Mouse (Mus musculus): ENCODE measurements around the gene Rsph6a. TPM values are rescaled to one million over a fixed set of nuclear protein-coding genes. Genes with fewer than 3 reads are reported as not detected.

Rsph6a gene
- total and polyA plus RNA-seq, 2 experiments from 2014 or later = 0.44 TPM; not detected in 1

DNA sequence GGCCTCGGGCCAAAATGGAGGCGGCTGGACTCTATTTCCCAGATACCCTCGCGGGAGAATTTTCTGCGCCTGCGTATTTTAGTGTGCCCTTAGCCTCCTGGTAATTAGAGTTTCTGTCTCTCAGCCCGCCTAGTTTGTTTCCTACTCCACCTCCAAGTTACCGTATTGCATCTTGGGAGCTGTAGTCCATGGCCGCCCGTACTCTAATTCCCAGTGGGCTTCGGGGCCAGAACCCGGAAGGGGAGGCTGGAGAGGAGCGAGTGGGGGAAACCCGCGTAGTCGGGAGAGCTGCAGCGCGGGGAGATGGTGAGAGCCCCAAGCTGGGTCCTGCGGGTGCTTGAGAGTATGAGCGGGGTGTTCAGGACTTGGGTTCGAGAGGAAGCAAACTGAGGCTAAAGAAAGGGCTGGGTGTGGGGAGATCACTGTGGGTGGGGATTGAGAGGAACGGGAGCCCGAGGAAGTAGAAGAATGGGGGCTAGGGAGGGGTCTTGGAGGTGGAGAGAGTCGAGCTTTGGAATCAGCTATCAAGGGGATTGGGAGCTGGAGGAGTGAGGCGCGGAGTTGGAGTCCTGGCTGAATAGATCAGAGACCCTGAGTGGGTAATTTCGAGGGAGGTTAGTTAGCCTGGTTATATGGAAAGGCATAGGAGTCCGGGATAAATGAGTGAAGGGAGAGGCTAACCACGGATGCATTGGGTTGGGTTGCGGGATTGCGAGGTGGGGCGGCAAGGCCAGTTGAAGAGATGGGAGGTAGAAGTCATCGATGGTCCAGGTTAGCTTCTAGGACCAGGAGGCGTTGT is 65.3 kb downstream of the Rsph6a start, which contains the start of gene Fbxo46:
Gene Fbxo46, plus strand, starts transcription at position 229 of the 799 bp plus-strand sequence.
- peak within 1 kb of the TSS; percentile 74 for H3K4me3 ChIP-seq (ENCODE audit: low read length)
- H3K4me2 ChIP-seq (ENCODE audit: low read depth, low read length) = peak within 1 kb of the TSS; percentile 76
- H3K4me1 ChIP-seq (ENCODE audit: insufficient read depth, low read length) = peaks cover 16% of the 10 kb centered on the region
- peak within 1 kb of the TSS; percentile 82 for H3K9ac ChIP-seq (replicated peaks; ENCODE audit: low read length)
- 3% methylated on average over 34 of the region's 34 CpGs for WGBS
- DNase-seq (ENCODE audit: low spot score) = peak; percentile 99
- peak; percentile 94 for ATAC-seq
- no peak; the same call in 1 of the 2 replicates for TF ChIP-seq CTCF (IDR thresholded peaks at IDR 0.05; ENCODE audit: low read depth)
- no peaks in the 10 kb centered on the region for H3K27me3 ChIP-seq (ENCODE audit: insufficient read depth, low read length)
- no peaks in the 10 kb centered on the region for H3K9me3 ChIP-seq (ENCODE audit: low read length)
- peak within 1 kb of the TSS; percentile 62 for H3K27ac ChIP-seq
- no peaks in the 10 kb centered on the region for H3K36me3 ChIP-seq (ENCODE audit: insufficient read depth, low read length)

DNA sequence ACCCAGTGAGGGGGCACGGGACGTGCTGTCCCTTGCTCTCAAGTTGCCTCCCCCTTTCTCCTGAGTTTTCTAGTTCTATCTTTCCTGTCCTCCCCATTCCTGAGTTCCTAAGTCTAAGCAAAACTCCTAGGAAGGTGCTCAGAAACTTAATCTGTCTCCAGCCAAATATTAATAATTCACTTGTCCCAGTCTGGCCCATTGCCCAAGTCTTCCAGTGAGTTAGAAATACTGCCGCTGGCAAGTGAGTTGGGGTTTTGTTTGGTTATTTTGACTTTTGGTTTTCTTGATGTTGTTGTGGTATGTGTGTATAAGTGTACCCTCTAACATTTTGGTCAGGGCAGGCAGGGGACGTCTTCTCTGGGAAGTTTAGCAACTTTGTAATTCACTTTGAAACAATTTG is 67.2 kb downstream of the Rsph6a start:
- Histone ChIP-seq H3K4me2 (ENCODE audit: low read depth, low read length) (no peak overlapping the region), H3K4me1 (ENCODE audit: insufficient read depth, low read length) (peaks cover 16% of the 10 kb centered on the region), H3K9me3 (ENCODE audit: low read length) (no peaks in the 10 kb centered on the region), H3K27ac (no peak overlapping the region), H3K36me3 (ENCODE audit: insufficient read depth, low read length) (no peaks in the 10 kb centered on the region), H3K4me3 (ENCODE audit: low read length) (no peak overlapping the region), H3K9ac (replicated peaks; ENCODE audit: low read length) (no peak overlapping the region), H3K27me3 (ENCODE audit: insufficient read depth, low read length) (no peaks in the 10 kb centered on the region)
- 82% methylated on average over 4 of the region's 4 CpGs for WGBS
- no peak for DNase-seq (ENCODE audit: low spot score)
- no peak for TF ChIP-seq CTCF (IDR thresholded peaks at IDR 0.05; ENCODE audit: low read depth)
- ATAC-seq = no peak

Small RNAs within 50 kb of the gene (microRNA-seq; reads per million reads assigned to microRNA genes)
- 0 to 0.72 reads per million in 2 experiments for gene Mir3100

Other genes with a start within 250 kb of the Rsph6a start
- not detected in 2 replicates for gene Psg17, start 233.1 kb upstream of the Rsph6a start, total RNA-seq (2014; rRNA removed)
- not detected in 2 replicates for gene Psg17, start 233.1 kb upstream of the Rsph6a start, polyA plus RNA-seq (2015; fragmentation: Nextera tagmentation; extraction: Ambion mirVana)
- 1.1 and 1.5 TPM in 2 replicates for gene Mill2, start 214.7 kb upstream of the Rsph6a start, total RNA-seq (2014; rRNA removed)
- 0.72 and 0.79 TPM in 2 replicates for gene Mill2, start 214.7 kb upstream of the Rsph6a start, polyA plus RNA-seq (2015; fragmentation: Nextera tagmentation; extraction: Ambion mirVana)
- 29.7 and 30.2 TPM in 2 replicates for gene Pglyrp1, start 183.4 kb upstream of the Rsph6a start, total RNA-seq (2014; rRNA removed)
- gene Pglyrp1, start 183.4 kb upstream of the Rsph6a start, polyA plus RNA-seq (2015; fragmentation: Nextera tagmentation; extraction: Ambion mirVana) = 29.1 and 30.0 TPM in 2 replicates
- 22.0 and 31.5 TPM in 2 replicates for gene Ccdc61, start 144.3 kb upstream of the Rsph6a start, total RNA-seq (2014; rRNA removed)
- gene Ccdc61, start 144.3 kb upstream of the Rsph6a start, polyA plus RNA-seq (2015; fragmentation: Nextera tagmentation; extraction: Ambion mirVana) = 32.9 and 35.2 TPM in 2 replicates
- 18.3 and 19.8 TPM in 2 replicates for gene Nova2, start 128.8 kb upstream of the Rsph6a start, total RNA-seq (2014; rRNA removed)
- gene Nova2, start 128.8 kb upstream of the Rsph6a start, polyA plus RNA-seq (2015; fragmentation: Nextera tagmentation; extraction: Ambion mirVana) = 9.2 and 9.7 TPM in 2 replicates
- gene Nanos2, start 67.3 kb upstream of the Rsph6a start, total RNA-seq (2014; rRNA removed) = 1.3 and 2.6 TPM in 2 replicates
- 1.6 TPM in 2 replicates for gene Nanos2, start 67.3 kb upstream of the Rsph6a start, polyA plus RNA-seq (2015; fragmentation: Nextera tagmentation; extraction: Ambion mirVana)
- 22.5 and 26.1 TPM in 2 replicates for gene Mypop, start 63.4 kb upstream of the Rsph6a start, total RNA-seq (2014; rRNA removed)
- gene Mypop, start 63.4 kb upstream of the Rsph6a start, polyA plus RNA-seq (2015; fragmentation: Nextera tagmentation; extraction: Ambion mirVana) = 5.6 and 6.0 TPM in 2 replicates
- 128 and 140 TPM in 2 replicates for gene Irf2bp1, start 50.6 kb upstream of the Rsph6a start, total RNA-seq (2014; rRNA removed)
- gene Irf2bp1, start 50.6 kb upstream of the Rsph6a start, polyA plus RNA-seq (2015; fragmentation: Nextera tagmentation; extraction: Ambion mirVana) = 20.0 and 22.4 TPM in 2 replicates
- not detected in 2 replicates for gene Foxa3, start 31.2 kb upstream of the Rsph6a start, total RNA-seq (2014; rRNA removed)
- not detected in 2 replicates for gene Foxa3, start 31.2 kb upstream of the Rsph6a start, polyA plus RNA-seq (2015; fragmentation: Nextera tagmentation; extraction: Ambion mirVana)
- 85.4 and 88.0 TPM in 2 replicates for gene Sympk, start 30.3 kb upstream of the Rsph6a start, total RNA-seq (2014; rRNA removed)
- 19.2 TPM in 2 replicates for gene Sympk, start 30.3 kb upstream of the Rsph6a start, polyA plus RNA-seq (2015; fragmentation: Nextera tagmentation; extraction: Ambion mirVana)
- 145 and 151 TPM in 2 replicates for gene Dmwd, start 21.5 kb downstream of the Rsph6a start, total RNA-seq (2014; rRNA removed)
- gene Dmwd, start 21.5 kb downstream of the Rsph6a start, polyA plus RNA-seq (2015; fragmentation: Nextera tagmentation; extraction: Ambion mirVana) = 28.9 and 30.9 TPM in 2 replicates
- gene Dmpk, start 29.2 kb downstream of the Rsph6a start, total RNA-seq (2014; rRNA removed) = 19.5 and 27.8 TPM in 2 replicates
- gene Dmpk, start 29.2 kb downstream of the Rsph6a start, polyA plus RNA-seq (2015; fragmentation: Nextera tagmentation; extraction: Ambion mirVana) = 4.8 and 5.6 TPM in 2 replicates
- 10.3 and 12.1 TPM in 2 replicates for gene Six5, start 39.9 kb downstream of the Rsph6a start, total RNA-seq (2014; rRNA removed)
- 1.4 and 1.5 TPM in 2 replicates for gene Six5, start 39.9 kb downstream of the Rsph6a start, polyA plus RNA-seq (2015; fragmentation: Nextera tagmentation; extraction: Ambion mirVana)
- gene Gm4969, start 63.7 kb downstream of the Rsph6a start, total RNA-seq (2014; rRNA removed) = 4.6 and 6.3 TPM in 2 replicates
- gene Gm4969, start 63.7 kb downstream of the Rsph6a start, polyA plus RNA-seq (2015; fragmentation: Nextera tagmentation; extraction: Ambion mirVana) = 7.7 and 7.9 TPM in 2 replicates
- 19.6 and 23.8 TPM in 2 replicates for gene Fbxo46, start 65.2 kb downstream of the Rsph6a start, total RNA-seq (2014; rRNA removed)
- gene Fbxo46, start 65.2 kb downstream of the Rsph6a start, polyA plus RNA-seq (2015; fragmentation: Nextera tagmentation; extraction: Ambion mirVana) = 7.7 and 9.0 TPM in 2 replicates
- 17.3 and 18.3 TPM in 2 replicates for gene Qpctl, start 94.6 kb downstream of the Rsph6a start, total RNA-seq (2014; rRNA removed)
- gene Qpctl, start 94.6 kb downstream of the Rsph6a start, polyA plus RNA-seq (2015; fragmentation: Nextera tagmentation; extraction: Ambion mirVana) = 24.7 and 25.5 TPM in 2 replicates
- 34.1 and 42.9 TPM in 2 replicates for gene Snrpd2, start 95.0 kb downstream of the Rsph6a start, total RNA-seq (2014; rRNA removed)
- gene Snrpd2, start 95.0 kb downstream of the Rsph6a start, polyA plus RNA-seq (2015; fragmentation: Nextera tagmentation; extraction: Ambion mirVana) = 114 and 118 TPM in 2 replicates
- 2.0 and 3.0 TPM in 2 replicates for gene Gipr, start 111.4 kb downstream of the Rsph6a start, total RNA-seq (2014; rRNA removed)
- 0.85 and 1.3 TPM in 2 replicates for gene Gipr, start 111.4 kb downstream of the Rsph6a start, polyA plus RNA-seq (2015; fragmentation: Nextera tagmentation; extraction: Ambion mirVana)
- gene Eml2, start 121.7 kb downstream of the Rsph6a start, total RNA-seq (2014; rRNA removed) = 88.2 and 103 TPM in 2 replicates
- gene Eml2, start 121.7 kb downstream of the Rsph6a start, polyA plus RNA-seq (2015; fragmentation: Nextera tagmentation; extraction: Ambion mirVana) = 15.0 and 18.9 TPM in 2 replicates
- gene Gpr4, start 157.8 kb downstream of the Rsph6a start, total RNA-seq (2014; rRNA removed) = 3.8 and 4.5 TPM in 2 replicates
- 4.1 and 4.4 TPM in 2 replicates for gene Gpr4, start 157.8 kb downstream of the Rsph6a start, polyA plus RNA-seq (2015; fragmentation: Nextera tagmentation; extraction: Ambion mirVana)
- 44.2 and 47.7 TPM in 2 replicates for gene Opa3, start 173.6 kb downstream of the Rsph6a start, total RNA-seq (2014; rRNA removed)
- gene Opa3, start 173.6 kb downstream of the Rsph6a start, polyA plus RNA-seq (2015; fragmentation: Nextera tagmentation; extraction: Ambion mirVana) = 34.6 and 37.1 TPM in 2 replicates
- gene Vasp, start 217.1 kb downstream of the Rsph6a start, total RNA-seq (2014; rRNA removed) = 62.6 and 68.3 TPM in 2 replicates
- gene Vasp, start 217.1 kb downstream of the Rsph6a start, polyA plus RNA-seq (2015; fragmentation: Nextera tagmentation; extraction: Ambion mirVana) = 35.5 and 37.0 TPM in 2 replicates
- gene Ppm1n, start 225.4 kb downstream of the Rsph6a start, total RNA-seq (2014; rRNA removed) = 2.1 and 2.9 TPM in 2 replicates
- gene Ppm1n, start 225.4 kb downstream of the Rsph6a start, polyA plus RNA-seq (2015; fragmentation: Nextera tagmentation; extraction: Ambion mirVana) = 2.0 and 2.5 TPM in 2 replicates
- 151 and 155 TPM in 2 replicates for gene Rtn2, start 227.9 kb downstream of the Rsph6a start, total RNA-seq (2014; rRNA removed)
- 98.4 and 101 TPM in 2 replicates for gene Rtn2, start 227.9 kb downstream of the Rsph6a start, polyA plus RNA-seq (2015; fragmentation: Nextera tagmentation; extraction: Ambion mirVana)

Measured in hindbrain, postnatal 0 days (tissue).